Mouse (Mus musculus): ENCODE data around the gene Tpi1. TPM values are rescaled to one million over a fixed set of nuclear protein-coding genes. Genes with fewer than 3 reads are reported as not detected.

Tpi1 gene
- total RNA-seq, 1 experiment = 306 TPM

DNA sequence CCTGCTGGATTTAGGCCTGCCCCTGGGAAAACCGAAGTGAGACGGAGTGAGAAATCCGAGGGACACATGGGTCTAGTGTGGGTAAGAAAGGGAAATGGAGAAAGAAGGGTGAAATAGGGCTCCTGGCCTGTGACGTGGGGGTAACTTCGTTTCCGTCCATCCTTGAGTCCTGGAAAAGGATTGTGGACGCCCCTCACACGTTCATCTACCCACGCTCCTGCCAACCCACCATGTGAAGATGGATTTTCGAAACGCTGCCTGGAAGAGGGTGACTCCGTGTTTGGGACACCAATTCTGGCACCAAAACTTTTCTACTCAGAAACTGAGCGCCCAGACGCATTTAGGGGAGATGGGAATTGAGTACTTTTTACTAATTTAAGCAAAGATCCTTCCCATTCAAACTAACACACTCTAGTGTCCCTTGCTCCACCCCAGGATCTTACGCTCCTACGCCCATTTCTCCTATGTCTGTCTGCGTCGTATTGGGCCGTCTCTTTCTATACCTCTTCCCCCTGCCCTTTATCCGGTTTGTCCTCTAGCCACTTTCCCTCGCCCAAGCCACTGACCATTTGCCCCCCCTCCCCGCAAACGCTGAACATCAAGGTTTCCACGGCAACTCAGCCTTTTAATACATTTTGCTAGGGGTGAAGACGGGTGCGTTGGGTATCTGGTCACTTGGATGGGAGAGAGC is 43.9 kb upstream of the Tpi1 start:
- no peak for DNase-seq (ENCODE audit: low read depth, low spot score)
- peaks cover 7 to 45% of the 10 kb centered on the region in 2 experiments for H3K4me1 ChIP-seq (ENCODE audit: control insufficient read depth in 2 of 2, insufficient read depth in 2 of 2, low read length in 2 of 2, poor library complexity in 1 of 2)

DNA sequence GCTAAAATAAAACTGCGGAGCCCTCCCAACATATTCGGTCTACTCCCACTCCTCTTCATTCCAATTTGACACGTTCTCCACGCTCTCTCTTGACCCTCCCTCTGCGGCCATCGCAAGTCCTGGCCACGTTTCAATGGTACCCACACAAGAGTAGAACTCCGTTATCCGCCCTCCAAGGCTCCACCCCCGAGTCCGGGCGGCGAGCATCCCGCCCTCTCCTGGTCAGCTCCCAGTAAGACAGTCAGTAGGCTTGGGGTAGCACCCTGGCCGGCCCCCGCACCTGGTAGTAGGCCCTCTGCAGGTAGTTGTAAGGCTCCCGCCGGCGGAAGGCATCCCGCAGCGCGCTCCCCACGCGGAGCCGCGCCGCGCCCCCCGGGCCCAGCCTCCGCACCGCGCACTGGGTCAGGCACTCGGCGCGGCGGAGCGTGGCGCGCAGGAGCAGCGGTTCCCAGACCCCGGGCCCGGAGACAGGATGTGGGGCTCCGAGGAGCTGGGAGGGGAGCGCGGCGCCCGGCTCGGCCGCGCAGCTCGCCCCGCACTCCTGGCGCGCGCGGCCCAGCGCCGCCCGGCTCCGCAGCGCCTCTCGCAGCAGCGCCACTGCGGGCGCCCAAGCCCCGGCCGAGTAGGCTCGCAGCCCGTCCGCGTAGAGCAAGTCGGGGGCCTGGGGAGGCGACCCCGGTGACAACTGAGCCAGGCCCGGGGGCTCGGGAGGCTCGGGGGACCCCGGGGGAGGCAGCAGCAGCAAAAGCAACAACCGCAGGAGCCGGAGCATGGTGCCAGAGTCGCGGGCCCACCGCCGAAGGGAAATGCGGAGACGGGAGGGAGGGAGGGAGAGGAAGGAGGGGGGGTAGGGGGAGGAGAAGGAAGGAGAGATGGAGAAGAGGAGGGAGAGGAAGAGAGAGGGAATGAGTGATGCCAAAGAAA is 43.1 kb upstream of the Tpi1 start, which contains the start of gene P3h3:
P3h3 (minus strand) TSS at position 837 of the 924 bp plus-strand sequence.
- H3K27ac ChIP-seq (ENCODE audit: insufficient read depth, low read depth, low read length, poor library complexity, severe bottlenecking) = no peak within 1 kb of the TSS
- peak within 1 kb of the TSS; percentile 87 for H3K9ac ChIP-seq (ENCODE audit: insufficient read depth, low read depth, low read length, poor library complexity, severe bottlenecking)
- peak within 1 kb of the TSS; percentile 79 to 81 for H3K4me3 ChIP-seq (ENCODE audit: insufficient read depth in 1 of 2, low read depth in 1 of 2, low read length in 2 of 2, poor library complexity in 1 of 2, severe bottlenecking in 1 of 2)
- peak; percentile 75 for DNase-seq (ENCODE audit: low read depth, low spot score)
- no peaks in the 10 kb centered on the region; the same call in 1 of the 2 replicates for H3K36me3 ChIP-seq (ENCODE audit: control insufficient read depth, insufficient read depth, low read length, poor library complexity, severe bottlenecking)
- in situ Hi-C loops (cut with MboI; ENCODE audit: low sequenced_read_pairs in 2 of 2, unreplicated experiment in 2 of 2) = no loop called here
- TF ChIP-seq HCFC1 (IDR thresholded peaks at IDR 0.05; ENCODE audit: borderline replicate concordance, insufficient read depth, low read length) = peak; percentile 17; the same call in 1 of the 2 replicates
- no peak for TF ChIP-seq MAFK (IDR thresholded peaks at IDR 0.05; ENCODE audit: insufficient read depth, low read depth, low read length)
- peaks cover 7 to 37% of the 10 kb centered on the region in 2 experiments; a peak in 3 of 4 replicates for H3K4me1 ChIP-seq (ENCODE audit: control insufficient read depth in 2 of 2, insufficient read depth in 2 of 2, low read length in 2 of 2, poor library complexity in 1 of 2)
- no peaks in the 10 kb centered on the region for H3K9me3 ChIP-seq (ENCODE audit: control insufficient read depth, insufficient read depth, low read depth, low read length)

More for the DNA sequence above, 43.9 kb upstream of the Tpi1 start:
- H3K27ac ChIP-seq (ENCODE audit: insufficient read depth, low read depth, low read length, poor library complexity, severe bottlenecking) = no peak overlapping the region
- H3K9me3 ChIP-seq (ENCODE audit: control insufficient read depth, insufficient read depth, low read depth, low read length) = no peaks in the 10 kb centered on the region
- in situ Hi-C loops (cut with MboI; ENCODE audit: low sequenced_read_pairs in 2 of 2, unreplicated experiment in 2 of 2) = no loop called here
- H3K9ac ChIP-seq (ENCODE audit: insufficient read depth, low read depth, low read length, poor library complexity, severe bottlenecking) = peak overlapping the region; percentile 50
- peak overlapping the region; percentile 79 to 81 for H3K4me3 ChIP-seq (ENCODE audit: insufficient read depth in 1 of 2, low read depth in 1 of 2, low read length in 2 of 2, poor library complexity in 1 of 2, severe bottlenecking in 1 of 2)
- H3K36me3 ChIP-seq (ENCODE audit: control insufficient read depth, insufficient read depth, low read length, poor library complexity, severe bottlenecking) = no peaks in the 10 kb centered on the region; the same call in 1 of the 2 replicates
- TF ChIP-seq MAFK (IDR thresholded peaks at IDR 0.05; ENCODE audit: insufficient read depth, low read depth, low read length) = no peak
- no peak for TF ChIP-seq ZNF384 (IDR thresholded peaks at IDR 0.05; ENCODE audit: low read depth, low read length)
- TF ChIP-seq ZC3H11A (IDR thresholded peaks at IDR 0.05; ENCODE audit: borderline replicate concordance, low read depth, low read length) = no peak
- no peak for TF ChIP-seq CHD2 (IDR thresholded peaks at IDR 0.05; ENCODE audit: low read depth, low read length)
- TF ChIP-seq HCFC1 (IDR thresholded peaks at IDR 0.05; ENCODE audit: borderline replicate concordance, insufficient read depth, low read length) = no peak

GRCm38 (mm10) chr6:124856321-124856720 is 42.2 kb upstream of the Tpi1 start:
- H3K9me3 ChIP-seq (ENCODE audit: control insufficient read depth, insufficient read depth, low read depth, low read length) = no peaks in the 10 kb centered on the region
- no peak overlapping the region; the same call in 1 of the 2 replicates for H3K9ac ChIP-seq (ENCODE audit: insufficient read depth, low read depth, low read length, poor library complexity, severe bottlenecking)
- no peak for DNase-seq (ENCODE audit: low read depth, low spot score)
- no peak overlapping the region for H3K27ac ChIP-seq (ENCODE audit: insufficient read depth, low read depth, low read length, poor library complexity, severe bottlenecking)
- TF ChIP-seq MAFK (IDR thresholded peaks at IDR 0.05; ENCODE audit: insufficient read depth, low read depth, low read length) (no peak), CHD2 (IDR thresholded peaks at IDR 0.05; ENCODE audit: low read depth, low read length) (no peak), ZNF384 (IDR thresholded peaks at IDR 0.05; ENCODE audit: low read depth, low read length) (no peak), ZC3H11A (IDR thresholded peaks at IDR 0.05; ENCODE audit: borderline replicate concordance, low read depth, low read length) (no peak), HCFC1 (IDR thresholded peaks at IDR 0.05; ENCODE audit: borderline replicate concordance, insufficient read depth, low read length) (no peak)
- H3K36me3 ChIP-seq (ENCODE audit: control insufficient read depth, insufficient read depth, low read length, poor library complexity, severe bottlenecking) = no peaks in the 10 kb centered on the region; the same call in 1 of the 2 replicates
- peak overlapping the region; percentile 79 to 81 for H3K4me3 ChIP-seq (ENCODE audit: insufficient read depth in 1 of 2, low read depth in 1 of 2, low read length in 2 of 2, poor library complexity in 1 of 2, severe bottlenecking in 1 of 2)
- in situ Hi-C loops (cut with MboI; ENCODE audit: low sequenced_read_pairs in 2 of 2, unreplicated experiment in 2 of 2) = no loop called here
- H3K4me1 ChIP-seq (ENCODE audit: control insufficient read depth in 2 of 2, insufficient read depth in 2 of 2, low read length in 2 of 2, poor library complexity in 1 of 2) = peaks cover 5 to 28% of the 10 kb centered on the region in 2 experiments; a peak in 3 of 4 replicates

- in situ Hi-C loops (cut with MboI; ENCODE audit: low sequenced_read_pairs in 2 of 2, unreplicated experiment in 2 of 2) = no loop called here
- no peak overlapping the region for H3K27ac ChIP-seq (ENCODE audit: insufficient read depth, low read depth, low read length, poor library complexity, severe bottlenecking)
- no peaks in the 10 kb centered on the region for H3K9me3 ChIP-seq (ENCODE audit: control insufficient read depth, insufficient read depth, low read depth, low read length)
- H3K9ac ChIP-seq (ENCODE audit: insufficient read depth, low read depth, low read length, poor library complexity, severe bottlenecking) = no peak overlapping the region
- no peaks in the 10 kb centered on the region for H3K36me3 ChIP-seq (ENCODE audit: control insufficient read depth, insufficient read depth, low read length, poor library complexity, severe bottlenecking)
- no peak for DNase-seq (ENCODE audit: low read depth, low spot score)
- TF ChIP-seq HCFC1 (IDR thresholded peaks at IDR 0.05; ENCODE audit: borderline replicate concordance, insufficient read depth, low read length) (no peak), ZC3H11A (IDR thresholded peaks at IDR 0.05; ENCODE audit: borderline replicate concordance, low read depth, low read length) (no peak), ZNF384 (IDR thresholded peaks at IDR 0.05; ENCODE audit: low read depth, low read length) (no peak), CHD2 (IDR thresholded peaks at IDR 0.05; ENCODE audit: low read depth, low read length) (no peak), MAFK (IDR thresholded peaks at IDR 0.05; ENCODE audit: insufficient read depth, low read depth, low read length) (no peak)
- no peak overlapping the region for H3K4me3 ChIP-seq (ENCODE audit: insufficient read depth in 1 of 2, low read depth in 1 of 2, low read length in 2 of 2, poor library complexity in 1 of 2, severe bottlenecking in 1 of 2)
- peaks cover 3 to 26% of the 10 kb centered on the region in 2 experiments for H3K4me1 ChIP-seq (ENCODE audit: control insufficient read depth in 2 of 2, insufficient read depth in 2 of 2, low read length in 2 of 2, poor library complexity in 1 of 2)
Observed at GRCm38 (mm10) chr6:124854647-124855046, 40.6 kb upstream of the Tpi1 start.
